Mouse (Mus musculus) ES-E14 (cell line): ENCODE results near the gene Zfp37.

Experiments used
- HCFC1 ChIP-seq: IDR thresholded peaks from 2 replicates; pipeline ENCODE4 v1.6.1; 2012; ENCODE audit warnings: low read length, inconsistent platforms, borderline replicate concordance; ENCODE audit not compliant: insufficient read depth
- ZC3H11A ChIP-seq: IDR thresholded peaks from 2 replicates; pipeline ENCODE4 v1.6.1; 2012; ENCODE audit warnings: low read depth, mild to moderate bottlenecking, inconsistent platforms, low read length, borderline replicate concordance

DNA sequence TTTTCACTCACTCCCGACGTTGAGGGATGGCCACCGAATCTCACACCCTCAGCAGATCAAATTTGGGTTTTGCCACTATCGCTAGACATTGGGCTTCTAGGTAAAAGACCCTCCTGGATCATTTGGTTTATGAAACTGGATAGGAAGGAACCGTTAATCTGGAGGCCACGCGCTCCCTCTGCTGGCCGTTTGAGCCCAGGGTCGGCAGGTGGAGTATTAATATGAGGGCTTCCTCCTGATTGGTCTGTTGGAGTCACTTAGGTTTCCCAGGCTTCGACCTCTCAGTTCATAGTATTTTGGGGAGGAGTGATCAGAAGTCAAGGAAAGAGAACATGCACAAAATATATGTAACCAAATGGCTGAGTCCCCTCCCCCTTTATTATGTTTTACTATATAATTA is 2.5 kb downstream of the Zfp37 start:
- no peak for TF ChIP-seq HCFC1
- TF ChIP-seq ZC3H11A = 0 out of 2 replicates have a peak, but pooled peaks have one; percentile 14
